Mouse (Mus musculus) lung, embryonic 14.5 days (tissue): ENCODE measurements around the gene Rbm10. TPM values are rescaled to one million over a fixed set of nuclear protein-coding genes. Genes with fewer than 3 reads are reported as not detected.

Experiments
- ATAC-seq: fragments of 200-750 bp; cut with Nextera tagmentation; 2 replicates; pipeline ENCODE4 v1.8.0; 2017; ENCODE audit warnings: mild to moderate bottlenecking, moderate TSS enrichment, moderate library complexity; ENCODE audit not compliant: insufficient read depth
- DNase-seq: peaks from one replicate; pipeline ENCODE4 v3.0.0-alpha.2; 2015
- H3K27ac ChIP-seq: fragments of 300-500 bp; sonication (generic); 2 replicates; pipeline ENCODE4 v1.5.1; 2014; ENCODE audit warnings: low read depth, mild to moderate bottlenecking, moderate library complexity
- H3K27me3 ChIP-seq: fragments of 300-500 bp; sonication (generic); 2 replicates; pipeline ENCODE4 v1.6.1; 2014; ENCODE audit warnings: low read length, control low read depth; ENCODE audit not compliant: insufficient read depth
- H3K36me3 ChIP-seq: fragments of 300-500 bp; sonication (generic); 2 replicates; pipeline ENCODE4 v1.6.1; 2014; ENCODE audit warnings: control low read depth; ENCODE audit not compliant: insufficient read depth
- H3K4me1 ChIP-seq: fragments of 300-500 bp; sonication (generic); 2 replicates; pipeline ENCODE4 v1.6.1; 2014; ENCODE audit warnings: antibody characterized with exemption, control low read depth; ENCODE audit not compliant: insufficient read depth
- H3K4me2 ChIP-seq: fragments of 300-500 bp; sonication (generic); 2 replicates; pipeline ENCODE4 v1.6.1; 2014; ENCODE audit warnings: mild to moderate bottlenecking
- H3K4me3 ChIP-seq: fragments of 300-500 bp; sonication (generic); 2 replicates; pipeline ENCODE4 v1.5.1; 2014; ENCODE audit warnings: low read depth, low read length
- H3K9ac ChIP-seq: fragments of 300-500 bp; sonication (generic); 2 replicates; pipeline ENCODE4 v1.6.1; 2014
- H3K9me3 ChIP-seq: fragments of 300-500 bp; sonication (generic); 2 replicates; pipeline ENCODE4 v1.6.1; 2016; ENCODE audit warnings: low read depth, low read length, control low read depth
- CTCF ChIP-seq: IDR thresholded peaks from 2 replicates; pipeline ENCODE4 v1.5.1; 2016; ENCODE audit warnings: antibody characterized with exemption, low read depth
- WGBS: fragments of 180-500 bp; shearing (Covaris S2); extraction: QIAGEN DNeasy Blood & Tissue Kit; methylation state at CpG from one replicate; pipeline ENCODE4 v1.1.7; 2014; 5-methylcytosine and 5-hydroxymethylcytosine counted together
- polyA plus RNA-seq: library from polyadenylated mRNA; unstranded; fragments of >200 nt; fragmentation: Nextera tagmentation; extraction: Ambion mirVana; gene quantifications from 2 replicates; pipeline ENCODE4 v1.2.1, GENCODE M21; 2014

The Rbm10 gene
- polyA plus RNA-seq, 1 experiment from 2014 or later = 75.1 TPM

GRCm38 (mm10) chrX:20695842-20696241 is 78.5 kb downstream of the Rbm10 start:
- TF ChIP-seq CTCF = no peak
- no peak for ATAC-seq
- Histone ChIP-seq H3K9me3 (no peaks in the 10 kb centered on the region), H3K27ac (no peak overlapping the region), H3K36me3 (peaks cover 54% of the 10 kb centered on the region), H3K4me1 (no peaks in the 10 kb centered on the region), H3K4me2 (no peak overlapping the region), H3K4me3 (no peak overlapping the region), H3K9ac (no peak overlapping the region), H3K27me3 (no peaks in the 10 kb centered on the region)
- no peak for DNase-seq
- WGBS = 89% methylated on average over 4 of the region's 4 CpGs

Other genes starting within 250 kb of the Rbm10 start
- gene Jade3, start 191.8 kb upstream of the Rbm10 start, polyA plus RNA-seq = 12.5 and 13.4 TPM in 2 replicates
- 1.9 and 2.0 TPM in 2 replicates for gene Rgn, start 67.7 kb upstream of the Rbm10 start, polyA plus RNA-seq
- 243 and 245 TPM in 2 replicates for gene Ndufb11, start 116 bp downstream of the Rbm10 start, polyA plus RNA-seq
- 200 and 202 TPM in 2 replicates for gene Uba1, start 40.8 kb downstream of the Rbm10 start, polyA plus RNA-seq
- gene Cdk16, start 70.5 kb downstream of the Rbm10 start, polyA plus RNA-seq = 92.8 and 96.6 TPM in 2 replicates
- gene Usp11, start 86.4 kb downstream of the Rbm10 start, polyA plus RNA-seq = 38.2 and 39.9 TPM in 2 replicates
- gene Araf, start 180.3 kb downstream of the Rbm10 start, polyA plus RNA-seq = 86.4 and 90.0 TPM in 2 replicates